Mouse (Mus musculus) right cerebral cortex, postnatal 36 days (tissue): ENCODE results near the gene Slc35g3.

ENCODE experiments used
- DNase-seq, 2 experiments: peaks; one replicate each; pipeline ENCODE4 v3.0.0; 2022; ENCODE audit warnings: low spot score in 2 of 2, mixed read lengths in 1 of 2

Slc35g3 gene

GRCm38 (mm10) chr11:69761868-69762267 lies at the start of gene Slc35g3:
TSS of gene Slc35g3 (minus strand) at chr11:69761968.
- DNase-seq, result no peak

DNA sequence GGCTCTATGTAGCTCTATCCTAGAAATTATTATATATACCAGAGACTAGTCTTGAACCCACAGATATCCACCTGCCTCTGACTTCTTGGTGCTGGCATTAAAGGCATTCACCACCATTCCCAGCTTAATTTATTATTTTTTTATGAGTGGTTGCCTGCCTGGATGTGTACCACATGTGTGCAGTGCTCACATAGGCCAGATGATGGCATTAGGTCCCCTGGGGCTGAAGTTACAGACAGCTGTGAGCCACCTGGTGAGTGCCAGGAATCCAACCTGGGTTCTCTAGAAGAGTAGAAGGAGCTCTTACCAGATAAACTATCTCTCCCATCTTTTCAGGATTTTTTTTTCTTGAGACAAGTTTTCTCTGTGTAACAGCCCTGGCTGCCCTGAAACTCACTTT lies 48.5 kb upstream of the Slc35g3 start:
- no peak for DNase-seq

- no peak for DNase-seq
Observed at GRCm38 (mm10) chr11:69807641-69808040, 45.9 kb upstream of the Slc35g3 start.

- DNase-seq, result no peak
Observed at GRCm38 (mm10) chr11:69806378-69806777, 44.6 kb upstream of the Slc35g3 start.

DNA sequence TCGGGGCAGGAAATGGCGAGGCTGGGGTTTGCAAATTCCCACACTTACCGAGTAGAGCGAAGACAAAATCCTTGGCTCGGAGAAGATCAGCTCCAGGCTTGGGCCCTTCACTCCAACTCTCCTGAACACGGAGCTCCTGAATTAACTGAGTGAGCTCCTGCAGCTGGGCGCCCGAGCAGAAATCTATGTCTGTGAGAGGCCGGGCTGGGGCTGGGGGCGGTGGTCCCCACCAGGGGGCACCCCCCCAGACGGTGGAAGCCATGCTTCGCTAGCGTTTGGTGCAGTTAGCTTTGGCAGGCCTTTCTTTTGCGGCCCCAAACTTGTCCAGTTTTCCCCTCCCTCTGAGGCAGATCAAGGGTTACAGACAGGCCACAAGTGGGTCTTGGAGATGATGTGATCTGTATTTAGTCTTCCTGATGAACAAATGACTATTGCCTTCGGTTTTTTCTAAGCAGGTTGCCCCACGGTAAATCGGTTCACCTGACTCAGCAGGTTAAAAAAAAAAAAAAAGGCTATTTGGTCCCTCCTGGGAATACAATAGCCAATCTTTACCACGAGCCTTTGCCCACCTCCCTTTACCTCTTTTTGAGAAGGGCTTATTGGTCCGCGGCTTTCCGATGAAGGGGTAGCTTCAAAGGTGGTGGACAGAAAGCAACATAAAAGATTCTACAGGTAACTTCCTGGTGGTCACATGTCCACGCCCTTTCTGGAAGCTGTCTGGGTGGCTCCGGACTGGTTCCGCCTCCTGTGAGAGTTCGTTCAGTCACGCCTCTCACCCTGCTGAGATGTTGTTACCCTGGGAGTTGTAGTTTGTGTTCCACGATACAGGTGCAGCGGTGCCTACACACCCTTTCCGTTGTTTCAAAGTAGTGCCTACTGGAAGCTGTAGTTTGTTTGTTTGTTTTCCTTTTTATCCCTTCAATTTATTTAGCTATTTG lies 43.5 kb upstream of the Slc35g3 start, which contains the start of gene Tmem102:
Tmem102 (minus strand) TSS at position 653 of the 938 bp plus-strand sequence.
- DNase-seq, result no peak

DNA sequence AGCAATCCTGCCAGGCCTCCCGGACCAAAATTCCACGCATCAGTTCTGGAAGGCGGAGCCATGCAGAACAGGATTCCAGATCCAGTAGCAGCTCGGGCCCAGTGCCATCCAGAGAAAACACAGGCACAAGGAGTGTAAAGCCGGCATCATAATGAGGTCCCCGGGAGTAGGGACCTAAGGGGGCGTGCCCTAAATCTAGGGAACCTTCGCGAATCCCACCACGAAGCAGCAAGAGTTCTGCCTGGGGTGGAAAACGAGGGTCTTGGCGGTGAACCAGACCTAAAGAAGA lies 42.8 kb upstream of the Slc35g3 start:
- no peak for DNase-seq

- DNase-seq, result peak; percentile 27 to 44
Observed at GRCm38 (mm10) chr11:69803786-69804651, 42.3 kb upstream of the Slc35g3 start.

DNA sequence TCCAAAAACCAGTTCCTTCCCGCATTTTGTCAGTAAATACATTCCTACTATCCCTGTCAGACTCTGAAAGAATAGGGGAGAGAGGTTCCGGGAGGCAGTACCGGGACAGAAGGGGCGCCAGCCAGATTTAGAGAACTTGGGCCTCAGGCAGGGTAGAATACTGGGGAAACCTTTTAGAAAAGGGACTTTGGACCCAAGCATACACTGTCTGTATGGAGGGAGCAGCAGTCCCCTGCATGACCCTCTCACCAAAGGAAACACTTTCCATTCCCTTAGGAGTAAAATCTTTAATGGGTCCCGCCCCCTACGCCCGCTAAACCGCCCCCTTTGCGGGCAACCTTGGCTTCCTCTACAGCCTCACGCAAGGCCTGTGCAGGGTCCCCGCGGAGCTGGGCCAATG lies 41.6 kb upstream of the Slc35g3 start:
- DNase-seq, result no peak

DNA sequence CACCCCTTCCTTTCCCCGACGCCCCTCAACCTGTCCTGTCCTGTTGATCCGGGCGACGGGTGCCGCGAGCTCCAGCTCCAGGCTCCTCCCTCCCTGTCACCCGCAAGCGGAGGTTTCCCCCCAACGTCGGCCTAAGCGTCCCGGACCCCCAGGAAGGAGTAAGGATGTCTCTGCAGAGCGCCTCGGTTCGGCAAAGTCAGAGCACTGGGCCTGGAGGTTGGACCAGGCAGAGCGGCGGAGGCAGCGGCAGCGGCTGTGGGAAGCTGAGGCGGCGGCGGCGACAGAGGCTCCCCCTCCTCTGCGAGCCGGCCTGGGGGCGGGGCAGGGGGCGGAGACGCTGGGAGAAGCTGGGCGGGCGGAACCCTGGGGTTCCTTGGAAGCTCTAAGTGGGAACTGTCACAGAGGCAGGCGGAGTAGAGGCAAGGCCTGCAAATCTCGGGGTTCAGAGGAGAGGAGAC lies 40.9 kb upstream of the Slc35g3 start:
- DNase-seq, result peak; percentile 62 to 64

DNA sequence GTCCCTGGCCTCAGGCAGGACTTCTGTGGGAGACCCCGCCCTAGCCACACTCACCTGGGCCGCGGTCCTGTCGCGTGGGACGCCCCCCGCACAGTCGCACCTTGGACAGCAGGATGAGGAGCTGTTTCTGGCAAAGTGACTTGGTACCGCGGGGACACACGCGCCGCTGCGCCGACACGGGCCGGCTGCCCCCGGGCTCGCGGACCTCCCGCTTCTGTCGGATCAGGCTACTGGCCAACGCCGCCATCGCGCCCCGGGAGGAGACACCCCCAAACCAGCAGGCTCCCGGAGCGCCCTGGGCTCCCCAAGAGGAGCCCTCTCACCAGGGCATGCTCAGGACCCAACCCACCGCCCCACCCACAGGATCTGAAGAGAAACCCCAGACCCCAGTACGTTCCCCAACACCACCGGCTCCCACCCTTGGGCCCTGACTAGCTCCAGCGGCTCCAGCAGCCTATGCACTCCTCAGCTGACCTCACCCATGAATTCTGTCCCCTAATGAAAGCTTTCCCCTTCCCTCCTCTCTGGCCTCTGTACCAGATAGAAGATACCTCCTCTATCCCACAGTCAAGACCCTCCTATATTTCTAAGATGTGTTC lies 39.7 kb upstream of the Slc35g3 start, which contains the start of gene Fgf11:
Fgf11 (minus strand) TSS at position 479 of the 599 bp plus-strand sequence.
- no peak for DNase-seq

GRCm38 (mm10) chr11:69800392-69801197 lies 38.8 kb upstream of the Slc35g3 start:
- DNase-seq, result no peak

- DNase-seq, result no peak
Observed at GRCm38 (mm10) chr11:69800138-69800391, 38.3 kb upstream of the Slc35g3 start.

DNA sequence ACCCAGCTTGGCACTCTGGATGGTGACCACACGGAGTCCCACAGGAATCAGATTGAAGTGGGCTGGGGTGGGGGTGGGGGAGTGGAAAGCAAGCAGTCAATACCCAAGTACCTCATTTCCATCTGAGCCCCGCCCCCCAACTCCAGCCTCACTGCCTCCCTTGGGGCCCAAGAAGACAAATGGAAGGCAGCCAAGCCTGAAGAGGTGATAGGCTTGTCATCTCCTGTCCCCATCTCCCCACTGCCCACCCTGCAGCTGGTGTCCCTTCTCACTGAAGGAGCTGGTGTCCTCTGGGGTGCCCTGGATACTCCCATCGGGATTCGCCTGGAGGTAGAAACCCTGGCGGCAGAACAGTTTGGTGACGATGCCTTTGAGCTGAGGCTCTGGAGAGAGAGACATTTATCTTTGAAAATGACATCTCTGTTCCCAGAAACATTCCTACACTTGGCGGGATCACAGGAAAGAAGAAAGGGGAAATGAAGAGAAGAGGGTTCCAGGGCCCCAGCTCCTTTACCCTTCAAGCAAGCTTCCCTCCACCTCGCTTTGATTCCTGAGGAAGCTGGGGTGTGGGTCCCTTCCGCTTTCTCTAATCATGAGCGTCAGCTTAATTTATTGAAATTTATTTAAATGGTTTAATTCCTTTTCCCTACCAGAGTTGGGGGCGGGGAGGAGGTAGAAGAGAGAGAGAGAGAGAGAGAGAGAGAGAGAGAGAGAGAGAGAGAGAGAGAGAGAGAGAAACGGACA lies 37.8 kb upstream of the Slc35g3 start:
- no peak for DNase-seq

DNA sequence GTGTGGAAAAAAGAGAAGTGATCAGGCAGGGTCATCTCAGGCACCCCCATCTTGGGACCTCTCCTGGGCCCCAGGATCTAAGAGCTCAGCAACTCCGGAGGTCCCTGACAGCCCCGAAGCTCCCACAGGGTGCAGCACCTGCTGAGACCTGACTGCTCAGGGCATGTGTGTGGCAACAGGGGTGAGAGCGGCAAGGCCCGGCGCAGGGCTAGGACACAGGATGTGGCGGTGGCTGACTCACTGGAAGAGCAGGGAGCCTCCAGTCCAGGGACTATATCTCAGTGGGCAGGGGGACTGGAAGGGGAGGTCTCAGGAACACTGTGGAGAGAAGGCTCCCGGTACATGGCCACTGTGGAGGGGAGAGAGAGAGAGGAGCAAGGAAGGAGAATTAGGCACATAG lies 36.2 kb upstream of the Slc35g3 start:
- DNase-seq, result no peak

GRCm38 (mm10) chr11:69795983-69796435 lies 34.2 kb upstream of the Slc35g3 start:
- DNase-seq, result no peak

- DNase-seq, result peak; percentile 87 to 92
Observed at GRCm38 (mm10) chr11:69795168-69795982, 33.6 kb upstream of the Slc35g3 start, which contains the start of gene Chrnb1. TSS of gene Chrnb1 (minus strand) at chr11:69795943.

GRCm38 (mm10) chr11:69793429-69793828 lies 31.7 kb upstream of the Slc35g3 start:
- no peak for DNase-seq

GRCm38 (mm10) chr11:69791420-69791819 lies 29.7 kb upstream of the Slc35g3 start:
- no peak for DNase-seq

GRCm38 (mm10) chr11:69789431-69789830 lies 27.7 kb upstream of the Slc35g3 start:
- no peak for DNase-seq

- no peak for DNase-seq
Observed at GRCm38 (mm10) chr11:69787306-69787705, 25.5 kb upstream of the Slc35g3 start.
